Mouse (Mus musculus) retina, postnatal 1 day (tissue): Measurements from ENCODE around the gene Armc3.
A peak's percentile ranks its signal among the peaks of the same experiment; 100 is the strongest.
"Not testable (repeated sequence)": the region's sequence is repeated elsewhere in the genome, so short reads cannot be mapped to it uniquely, and the experiment has no call there.

Experiments
- DNase-seq: peaks from one replicate; pipeline ENCODE4 v3.0.0-alpha.2; 2012

Armc3 gene

GRCm38 (mm10) chr2:19275602-19276539 is 76.8 kb downstream of the Armc3 start:
- peak; percentile 86 for DNase-seq

DNA sequence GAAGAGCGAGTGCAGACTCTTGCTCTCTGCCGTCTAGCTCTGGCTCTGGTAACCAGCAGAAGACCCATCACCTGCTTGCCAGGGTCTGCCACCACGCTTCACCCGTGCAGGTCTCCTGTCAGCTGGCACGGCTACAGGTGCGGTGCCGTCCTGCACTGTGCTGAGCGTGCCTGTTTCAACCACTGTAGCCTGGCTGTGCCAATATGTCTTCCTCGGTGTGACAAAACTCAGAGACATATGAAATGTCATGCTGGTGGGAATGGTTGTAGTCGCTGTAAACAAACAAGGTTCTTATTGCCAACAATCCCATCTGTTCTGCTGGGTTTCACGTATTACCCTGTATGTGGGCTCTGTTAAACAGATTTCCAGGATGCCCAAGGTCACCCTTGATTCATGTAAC is 81.2 kb downstream of the Armc3 start:
- DNase-seq, result no peak

- DNase-seq, result no peak
Measured at GRCm38 (mm10) chr2:19292366-19292765, 93.3 kb downstream of the Armc3 start.

GRCm38 (mm10) chr2:19300345-19301089 is 101.4 kb downstream of the Armc3 start:
- DNase-seq, result no peak

DNA sequence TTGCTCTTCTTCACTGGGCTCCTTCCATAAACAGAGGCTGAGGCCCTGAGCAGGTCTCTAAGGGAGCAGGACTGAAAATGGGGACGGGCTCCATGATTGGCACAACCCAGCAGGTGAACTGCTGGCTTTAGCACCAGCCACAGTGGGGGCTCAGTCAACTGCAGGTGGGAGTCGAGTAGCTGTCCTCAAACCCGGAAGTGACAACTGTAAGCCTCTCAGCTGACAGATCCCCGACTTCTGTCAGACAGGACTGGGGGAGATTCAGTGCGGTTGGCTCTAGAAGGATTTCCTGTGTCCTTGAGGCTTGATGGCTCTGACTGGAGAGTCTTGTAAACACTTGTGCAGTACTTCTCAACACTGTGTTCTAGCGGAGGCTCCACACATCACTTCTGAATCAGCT is 102.1 kb downstream of the Armc3 start:
- no peak for DNase-seq

GRCm38 (mm10) chr2:19303087-19303486 is 104.0 kb downstream of the Armc3 start:
- not testable (repeated sequence) for DNase-seq

GRCm38 (mm10) chr2:19310498-19310897 is 111.4 kb downstream of the Armc3 start:
- DNase-seq, result no peak

DNA sequence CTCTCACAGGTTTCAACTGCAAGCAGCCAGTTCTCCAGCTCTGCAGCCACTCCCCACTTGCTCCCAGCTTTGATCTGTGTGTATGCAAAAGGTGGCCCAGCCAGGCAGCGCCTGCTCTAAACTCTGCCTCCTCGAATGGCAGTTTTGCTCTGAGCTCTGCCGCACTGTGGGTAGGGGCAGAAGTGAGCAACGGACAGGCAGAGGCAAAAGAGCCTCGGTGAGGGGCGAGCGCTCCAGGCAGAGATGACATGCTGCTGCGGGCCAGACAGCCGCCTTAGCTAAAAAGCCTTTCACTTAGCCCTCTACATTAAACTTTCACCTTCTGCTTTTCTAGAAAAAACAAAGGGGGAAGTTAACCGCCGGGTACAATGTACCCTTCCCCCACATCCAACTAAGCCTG is 117.0 kb downstream of the Armc3 start:
- DNase-seq, result no peak

DNA sequence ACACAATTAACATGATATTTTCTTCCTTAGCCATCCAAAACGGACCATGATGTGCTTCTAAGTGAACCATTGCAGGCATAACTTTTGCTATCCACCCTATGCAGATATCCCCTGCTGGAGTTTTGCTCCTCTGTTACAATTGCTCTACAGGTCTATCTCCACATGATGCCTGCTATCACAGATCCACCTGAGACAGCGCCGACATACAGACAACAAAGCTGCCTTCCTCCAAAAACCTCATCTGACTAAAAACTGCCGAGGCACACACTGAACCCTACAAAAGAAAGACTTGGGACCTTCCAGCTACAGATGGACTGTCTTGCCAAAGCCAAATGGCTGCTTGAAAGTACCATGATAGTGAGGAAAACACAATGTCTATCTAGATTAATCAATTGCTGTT is 117.6 kb downstream of the Armc3 start:
- no peak for DNase-seq

DNA sequence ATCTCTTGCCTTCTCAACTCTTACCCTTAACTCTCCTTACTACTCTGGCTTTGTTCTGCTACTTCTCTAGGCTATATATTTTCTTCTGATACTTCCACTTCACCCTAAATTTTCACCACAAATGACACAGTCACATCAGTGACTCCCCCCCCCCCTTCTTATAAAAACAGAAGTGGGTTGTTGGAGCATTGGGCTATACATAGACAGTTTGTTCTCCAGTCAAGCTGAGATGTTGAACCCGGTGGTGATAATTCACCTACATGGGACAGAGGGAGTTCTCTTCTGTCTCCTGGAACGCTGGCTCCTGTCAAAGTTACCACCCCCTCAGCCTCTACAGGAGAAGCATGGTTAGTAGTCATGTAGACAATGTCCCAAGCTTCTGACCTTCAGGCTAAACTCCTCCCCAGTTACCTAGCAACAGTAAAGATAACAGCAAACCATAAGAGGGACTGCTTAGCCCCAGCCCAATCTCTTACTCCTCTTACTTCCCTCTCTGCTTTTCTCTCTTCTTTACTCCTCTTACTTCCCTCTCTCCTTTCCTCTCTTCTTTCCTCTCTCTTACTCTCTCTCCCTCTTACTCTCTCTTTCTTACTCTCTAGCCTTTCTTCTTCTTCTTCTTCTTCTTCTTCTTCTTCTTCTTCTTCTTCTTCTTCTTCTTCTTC is 118.2 kb downstream of the Armc3 start:
- DNase-seq, result not testable (repeated sequence)

GRCm38 (mm10) chr2:19318499-19318898 is 119.4 kb downstream of the Armc3 start:
- no peak for DNase-seq

DNA sequence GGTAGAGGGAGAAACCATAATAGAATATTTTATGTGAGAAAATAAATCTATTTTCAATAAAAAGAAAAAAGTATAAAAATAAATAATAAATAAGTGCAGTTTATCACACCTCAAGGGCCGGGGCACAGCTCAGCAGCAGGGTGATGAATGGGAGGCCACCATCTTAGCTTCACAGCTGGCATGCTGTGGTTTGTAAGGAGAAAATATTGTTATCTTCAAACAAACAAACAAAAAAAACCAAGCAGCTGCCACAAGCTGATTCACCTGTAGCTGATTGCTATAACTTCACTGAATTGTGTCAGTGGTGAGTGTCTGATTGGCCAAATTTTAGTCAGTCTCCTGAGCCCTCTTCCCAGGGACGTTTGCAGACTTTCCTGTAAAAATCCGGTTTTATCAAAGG is 120.2 kb downstream of the Armc3 start:
- no peak for DNase-seq

DNA sequence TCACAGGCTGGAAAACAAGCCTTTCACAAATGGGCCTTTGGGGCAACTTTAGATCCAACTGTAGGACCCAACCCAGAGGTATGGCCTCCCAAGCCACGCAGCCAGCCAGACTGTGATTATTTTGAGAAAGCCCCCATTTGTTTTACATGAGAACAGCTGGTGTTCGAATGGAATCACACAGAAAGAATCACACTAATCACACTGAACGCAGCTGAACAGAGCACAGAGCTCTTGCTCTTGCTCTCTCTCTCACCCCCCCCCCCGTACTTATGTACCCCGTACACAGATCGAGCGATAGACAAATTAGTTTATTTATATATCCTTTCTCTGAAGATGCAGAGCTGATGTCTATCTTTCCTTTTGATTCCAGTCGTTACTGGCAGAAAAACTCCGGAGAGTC is 123.3 kb downstream of the Armc3 start:
- no peak for DNase-seq

DNA sequence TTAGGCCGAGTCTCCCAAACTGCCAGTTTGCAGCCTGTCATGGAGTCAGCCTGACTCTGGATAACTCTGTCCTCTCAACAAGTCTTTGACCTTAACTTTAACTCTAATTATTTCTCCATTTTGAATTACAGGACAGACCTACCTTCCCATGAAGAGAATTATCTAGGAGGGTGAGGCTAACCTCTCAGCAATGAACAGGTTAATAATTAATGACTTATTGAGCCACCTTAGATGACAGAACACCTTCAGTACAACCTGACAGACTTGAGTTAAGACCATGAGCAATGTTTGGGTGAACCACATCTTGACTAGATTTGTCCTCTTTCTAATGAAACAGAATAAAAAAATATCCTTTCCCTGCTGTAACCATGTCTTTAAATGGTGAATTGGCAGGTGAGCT is 127.3 kb downstream of the Armc3 start:
- no peak for DNase-seq

- DNase-seq, result no peak
Measured at GRCm38 (mm10) chr2:19327811-19328210, 128.7 kb downstream of the Armc3 start.

GRCm38 (mm10) chr2:19343901-19344635 is 145.0 kb downstream of the Armc3 start:
- no peak for DNase-seq

- DNase-seq, result peak; percentile 91
Measured at GRCm38 (mm10) chr2:19344636-19345413, 145.7 kb downstream of the Armc3 start.

- no peak for DNase-seq
Measured at GRCm38 (mm10) chr2:19345414-19345964, 146.4 kb downstream of the Armc3 start.

- no peak for DNase-seq
Measured at GRCm38 (mm10) chr2:19348454-19348853, 149.4 kb downstream of the Armc3 start.

DNA sequence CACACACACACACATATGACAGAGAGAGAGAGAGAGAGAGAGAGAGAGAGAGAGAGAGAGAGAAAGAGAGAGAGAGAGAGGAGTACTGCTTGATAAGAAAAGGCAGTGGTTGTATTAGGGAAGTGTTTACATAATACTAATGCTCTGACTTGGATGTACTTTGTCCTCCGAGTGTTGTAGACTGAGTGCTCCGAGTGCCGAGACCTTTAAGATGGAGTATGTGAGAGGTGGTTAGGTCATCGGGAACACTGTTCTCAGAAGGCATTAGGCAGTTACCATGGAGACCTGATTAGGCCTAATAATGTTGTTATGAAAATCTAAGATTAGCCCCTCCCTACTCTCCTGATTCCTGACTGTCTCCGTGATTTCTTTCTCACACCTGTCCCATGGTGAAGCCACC is 151.1 kb downstream of the Armc3 start:
- DNase-seq, result no peak

DNA sequence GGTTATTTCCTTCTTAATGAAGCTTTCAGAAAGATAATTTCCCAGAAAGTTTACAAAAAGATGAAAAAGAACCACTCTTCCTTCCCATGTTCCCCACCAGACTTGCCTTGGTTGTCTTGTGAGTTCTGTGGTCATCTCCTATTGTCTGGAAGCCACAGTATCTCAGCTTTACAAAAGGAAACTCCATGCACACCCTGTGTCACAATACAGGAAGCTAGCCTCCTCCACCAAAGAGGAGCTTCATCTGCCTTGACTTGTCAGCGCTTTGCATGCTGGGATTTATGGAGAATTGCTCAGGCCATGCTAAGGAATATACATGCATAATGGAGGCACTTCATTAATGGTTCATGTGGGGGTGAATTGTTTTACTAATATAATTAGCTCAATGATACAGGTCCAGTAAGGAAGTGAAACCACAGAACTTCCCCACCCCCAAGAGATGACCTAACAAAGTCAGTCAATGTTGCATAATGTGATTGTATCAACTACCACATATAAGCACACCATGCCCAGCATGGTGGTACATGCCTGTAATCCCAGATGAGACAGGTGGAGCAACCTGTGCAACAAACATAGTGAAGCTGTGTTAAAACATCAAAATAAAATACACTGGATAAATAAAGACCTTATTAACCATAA is 152.6 kb downstream of the Armc3 start:
- no peak for DNase-seq
